Mouse (Mus musculus): Measurements from ENCODE around the gene Nos2.

DNA sequence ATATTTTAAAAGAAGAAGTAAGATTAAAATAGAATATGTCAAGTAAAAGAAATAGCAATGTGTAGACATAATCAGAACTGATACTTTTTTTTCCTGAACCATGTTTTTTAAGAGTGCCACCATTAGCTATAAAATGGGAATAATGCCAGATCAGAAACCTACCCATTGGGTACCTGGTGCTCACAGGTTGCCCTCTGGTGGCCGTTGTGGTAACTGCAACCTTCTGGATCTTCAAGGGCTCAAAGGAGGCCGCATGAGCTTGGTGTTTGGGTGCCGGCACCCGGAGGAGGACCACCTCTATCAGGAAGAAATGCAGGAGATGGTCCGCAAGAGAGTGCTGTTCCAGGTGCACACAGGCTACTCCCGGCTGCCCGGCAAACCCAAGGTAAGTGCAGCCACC, 35.7 kb downstream of the Nos2 start:
- TF ChIP-seq CTCF (IDR thresholded peaks at IDR 0.05; ENCODE audit: low read depth), result peak; percentile 93
- no peak for TF ChIP-seq EP300 (IDR thresholded peaks at IDR 0.05; ENCODE audit: low read depth)

All from liver, embryonic 14.5 days (tissue).